Mouse (Mus musculus): ENCODE results near the gene Snx33.

Snx33 gene

GRCm38 (mm10) chr9:56891517-56892011, 36.6 kb downstream of the Snx33 start:
- in situ Hi-C loops (cut with MboI): no loop called here

GRCm38 (mm10) chr9:56890522-56891250, 37.5 kb downstream of the Snx33 start:
- in situ Hi-C loops (cut with MboI): no loop called here

- in situ Hi-C loops (cut with MboI): no loop called here
Observed at GRCm38 (mm10) chr9:56889817-56890216, 38.4 kb downstream of the Snx33 start.

- in situ Hi-C loops (cut with MboI): no loop called here
Observed at GRCm38 (mm10) chr9:56887581-56887980, 40.6 kb downstream of the Snx33 start.

- in situ Hi-C loops (cut with MboI): no loop called here
Observed at GRCm38 (mm10) chr9:56886601-56887000, 41.6 kb downstream of the Snx33 start.

GRCm38 (mm10) chr9:56886113-56886512, 42.1 kb downstream of the Snx33 start:
- in situ Hi-C loops (cut with MboI): no loop called here

GRCm38 (mm10) chr9:56884328-56884727, 43.8 kb downstream of the Snx33 start:
- in situ Hi-C loops (cut with MboI): no loop called here

- in situ Hi-C loops (cut with MboI): no loop called here
Observed at GRCm38 (mm10) chr9:56883470-56883869, 44.7 kb downstream of the Snx33 start.

GRCm38 (mm10) chr9:56882818-56883217, 45.4 kb downstream of the Snx33 start:
- in situ Hi-C loops (cut with MboI): no loop called here

- in situ Hi-C loops (cut with MboI): no loop called here
Observed at GRCm38 (mm10) chr9:56882283-56882682, 45.9 kb downstream of the Snx33 start.

- in situ Hi-C loops (cut with MboI): no loop called here
Observed at GRCm38 (mm10) chr9:56881539-56882082, 46.6 kb downstream of the Snx33 start.

GRCm38 (mm10) chr9:56880790-56881189, 47.4 kb downstream of the Snx33 start:
- in situ Hi-C loops (cut with MboI): no loop called here

- in situ Hi-C loops (cut with MboI): no loop called here
Observed at GRCm38 (mm10) chr9:56877284-56877683, 50.9 kb downstream of the Snx33 start.

- in situ Hi-C loops (cut with MboI): no loop called here
Observed at GRCm38 (mm10) chr9:56876784-56877183, 51.4 kb downstream of the Snx33 start.

GRCm38 (mm10) chr9:56873097-56873496, 55.1 kb downstream of the Snx33 start:
- in situ Hi-C loops (cut with MboI): no loop called here

GRCm38 (mm10) chr9:56872105-56872903, 55.9 kb downstream of the Snx33 start:
- in situ Hi-C loops (cut with MboI): no loop called here

GRCm38 (mm10) chr9:56871191-56871590, 57.0 kb downstream of the Snx33 start:
- in situ Hi-C loops (cut with MboI): no loop called here

- in situ Hi-C loops (cut with MboI): no loop called here
Observed at GRCm38 (mm10) chr9:56870778-56871177, 57.4 kb downstream of the Snx33 start.

GRCm38 (mm10) chr9:56869552-56869951, 58.6 kb downstream of the Snx33 start:
- in situ Hi-C loops (cut with MboI): no loop called here

GRCm38 (mm10) chr9:56868292-56868691, 59.9 kb downstream of the Snx33 start:
- in situ Hi-C loops (cut with MboI): no loop called here

Data from mature B cell (primary cell).